Mouse (Mus musculus) ES-E14 (cell line): ENCODE data around the gene Enpp1. TPM values are rescaled to one million over a fixed set of nuclear protein-coding genes. Genes with fewer than 3 reads are reported as not detected.

Experiments used
- DNase-seq: peaks from one replicate; pipeline ENCODE4 v3.0.0-alpha.2; 2013; ENCODE audit warnings: low read depth, low spot score
- H3K27ac ChIP-seq: 2 replicates; pipeline ENCODE4 v1.5.1; 2012; ENCODE audit warnings: low read depth, mild to moderate bottlenecking, low read length, moderate library complexity, mixed read lengths; ENCODE audit not compliant: poor library complexity, insufficient read depth, severe bottlenecking
- H3K36me3 ChIP-seq: 2 replicates; pipeline ENCODE4 v1.6.1; 2012; ENCODE audit warnings: mild to moderate bottlenecking, low read length, moderate library complexity, mixed read lengths; ENCODE audit not compliant: control insufficient read depth, poor library complexity, insufficient read depth, severe bottlenecking
- H3K4me1 ChIP-seq, 2 experiments: fragments of 150-350 bp in 1 of 2; sonication (generic) in 1 of 2; 2 replicates each; pipeline ENCODE4 v1.6.1; 2012; ENCODE audit warnings: low read length in 2 of 2, mild to moderate bottlenecking in 1 of 2, mixed read lengths in 1 of 2; ENCODE audit not compliant: control insufficient read depth in 2 of 2, insufficient read depth in 2 of 2, poor library complexity in 1 of 2
- H3K4me3 ChIP-seq, 2 experiments: fragments of 150-350 bp in 1 of 2; sonication (generic) in 1 of 2; 2 replicates each; pipeline ENCODE4 v1.5.1; 2012; ENCODE audit warnings: low read length in 2 of 2, low read depth in 1 of 2, mild to moderate bottlenecking in 1 of 2, mixed read lengths in 1 of 2; ENCODE audit not compliant: insufficient read depth in 1 of 2, poor library complexity in 1 of 2, severe bottlenecking in 1 of 2
- H3K9ac ChIP-seq: 2 replicates; pipeline ENCODE4 v1.6.1; 2012; ENCODE audit warnings: low read depth, mild to moderate bottlenecking, low read length, mixed read lengths; ENCODE audit not compliant: poor library complexity, insufficient read depth, severe bottlenecking
- H3K9me3 ChIP-seq: fragments of 150-350 bp; sonication (generic); 2 replicates; pipeline ENCODE4 v1.6.1; 2012; ENCODE audit warnings: low read depth, mild to moderate bottlenecking, low read length; ENCODE audit not compliant: control insufficient read depth, insufficient read depth
- CHD2 ChIP-seq: IDR thresholded peaks from 2 replicates; pipeline ENCODE4 v1.6.1; 2014; ENCODE audit warnings: mild to moderate bottlenecking, low read depth, low read length, inconsistent platforms
- HCFC1 ChIP-seq: IDR thresholded peaks from 2 replicates; pipeline ENCODE4 v1.6.1; 2012; ENCODE audit warnings: low read length, inconsistent platforms, borderline replicate concordance; ENCODE audit not compliant: insufficient read depth
- MAFK ChIP-seq: IDR thresholded peaks from 2 replicates; pipeline ENCODE4 v1.6.1; 2014; ENCODE audit warnings: mild to moderate bottlenecking, low read depth, low read length, inconsistent platforms; ENCODE audit not compliant: insufficient read depth
- ZC3H11A ChIP-seq: IDR thresholded peaks from 2 replicates; pipeline ENCODE4 v1.6.1; 2012; ENCODE audit warnings: low read depth, mild to moderate bottlenecking, inconsistent platforms, low read length, borderline replicate concordance
- ZNF384 ChIP-seq: IDR thresholded peaks from 2 replicates; pipeline ENCODE4 v1.6.1; 2012; ENCODE audit warnings: low read depth, low read length, inconsistent platforms
- in situ Hi-C, 2 experiments: fragments of 600-800 bp; cut with MboI; formaldehyde crosslinking; loops; one replicate each; pipeline ENCODE4 v1.15.1; 2025; ENCODE audit warnings: low sequenced_read_pairs in 2 of 2, inconsistent platforms in 1 of 2; ENCODE audit not compliant: unreplicated experiment in 2 of 2
- total RNA-seq: library from RNA; depleted of rRNA; stranded (reverse); fragments of 300-350 nt; gene quantifications from 2 replicates; pipeline ENCODE4 v1.2.3, GENCODE M21; 2012

Gene Enpp1
- total RNA-seq, 1 experiment: 0.62 TPM

DNA sequence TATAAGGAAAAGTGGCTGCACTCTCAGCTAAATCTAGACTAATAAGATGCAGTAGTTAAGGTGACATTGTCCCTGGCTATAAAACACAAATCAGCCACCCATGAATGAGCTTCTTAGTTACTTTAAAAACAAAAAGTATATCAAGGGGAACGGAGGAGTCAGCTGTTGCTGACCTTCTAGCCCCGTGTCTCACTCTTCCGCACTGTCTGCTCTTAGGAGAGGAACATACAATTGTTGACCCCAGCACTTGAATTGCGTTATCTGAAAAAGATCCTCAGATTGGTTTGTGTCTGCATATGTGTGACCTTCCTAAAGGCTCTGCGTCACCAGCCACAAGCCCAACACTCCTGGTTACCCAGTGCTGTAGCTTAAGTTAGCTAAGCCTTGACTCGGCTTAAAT, 41.4 kb downstream of the Enpp1 start:
- H3K4me1 ChIP-seq: no peaks in the 10 kb centered on the region
- no peaks in the 10 kb centered on the region for H3K36me3 ChIP-seq
- H3K9ac ChIP-seq: no peak overlapping the region
- H3K27ac ChIP-seq: no peak overlapping the region
- in situ Hi-C loops: no loop called here
- no peak overlapping the region for H3K4me3 ChIP-seq
- TF ChIP-seq ZNF384: no peak
- no peak for TF ChIP-seq HCFC1
- TF ChIP-seq ZC3H11A: no peak
- TF ChIP-seq CHD2: no peak
- TF ChIP-seq MAFK: no peak
- H3K9me3 ChIP-seq: no peaks in the 10 kb centered on the region
- DNase-seq: no peak

DNA sequence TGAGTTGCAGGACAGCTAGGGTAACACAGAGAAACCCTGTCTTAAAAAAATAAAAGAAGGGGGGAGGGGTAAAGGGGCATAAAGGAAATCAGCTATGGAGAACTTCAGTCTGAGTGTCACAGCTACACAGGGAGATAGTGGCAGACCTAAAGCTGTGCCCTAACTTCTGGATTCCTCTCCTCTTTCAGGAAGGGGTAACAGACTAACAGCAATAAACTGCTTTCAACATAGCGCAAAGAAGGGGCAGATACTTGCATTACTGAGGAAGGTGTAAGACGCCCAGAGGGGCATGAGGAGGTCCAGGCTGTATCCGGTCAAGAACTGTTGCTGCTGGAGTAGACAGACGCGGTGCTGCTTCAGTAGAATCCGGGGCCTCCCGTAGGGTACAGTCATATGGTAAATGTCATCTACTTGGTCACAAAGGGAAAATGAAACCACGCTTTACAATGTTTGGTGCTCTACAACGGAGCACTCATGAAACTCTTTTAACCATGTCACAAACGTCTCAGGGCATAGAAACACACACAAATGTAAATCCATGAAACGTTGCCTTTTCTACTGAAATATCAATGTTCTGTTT, 60.9 kb downstream of the Enpp1 start:
- in situ Hi-C loops: no loop called here
- no peaks in the 10 kb centered on the region for H3K4me1 ChIP-seq
- DNase-seq: no peak

DNA sequence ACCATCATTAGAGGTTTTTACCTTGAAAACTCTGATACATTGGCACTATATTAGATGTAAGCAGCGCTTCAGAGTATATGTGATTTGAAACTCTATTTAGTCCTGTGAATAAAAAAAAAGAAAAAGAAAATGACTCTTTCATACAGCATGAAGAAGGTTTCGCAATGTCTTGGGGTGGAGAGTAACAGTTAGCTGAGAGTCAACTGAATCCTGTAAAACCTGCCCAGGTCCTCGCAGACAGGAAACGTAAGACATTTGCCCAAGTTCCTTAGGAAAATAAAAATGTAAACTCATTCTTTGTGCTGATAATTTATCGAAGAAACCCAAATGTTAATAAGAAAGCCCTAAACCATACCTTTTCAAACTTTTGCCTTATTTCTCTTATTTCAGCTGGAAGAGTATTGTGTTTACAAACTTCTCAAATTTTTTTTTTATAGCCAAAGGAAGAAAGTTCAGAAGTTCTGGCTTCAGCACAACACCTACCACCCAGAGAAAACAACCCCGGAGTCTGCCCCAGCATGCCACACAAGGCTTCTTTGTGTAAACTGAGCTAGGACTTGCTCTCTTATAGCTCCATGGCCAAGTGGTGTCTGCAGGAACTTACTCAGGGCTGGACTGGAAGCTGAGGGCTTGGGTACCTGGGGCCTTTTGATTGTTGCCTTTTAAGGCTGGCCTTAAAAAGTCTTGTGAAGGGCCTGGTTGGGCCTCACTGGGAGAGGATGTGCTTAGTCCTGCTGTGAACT, 63.8 kb downstream of the Enpp1 start:
- no peak for DNase-seq
- Histone ChIP-seq H3K27ac (no peak overlapping the region), H3K9me3 (no peaks in the 10 kb centered on the region), H3K4me1 (no peaks in the 10 kb centered on the region), H3K36me3 (no peaks in the 10 kb centered on the region), H3K4me3 (no peak overlapping the region), H3K9ac (no peak overlapping the region)
- no peak for TF ChIP-seq ZNF384
- TF ChIP-seq CHD2: no peak
- no peak for TF ChIP-seq HCFC1
- TF ChIP-seq MAFK: no peak
- TF ChIP-seq ZC3H11A: no peak
- in situ Hi-C loops: no loop called here

More for the DNA sequence above, 60.9 kb downstream of the Enpp1 start:
- H3K9me3 ChIP-seq: no peaks in the 10 kb centered on the region
- no peak overlapping the region for H3K9ac ChIP-seq
- TF ChIP-seq HCFC1 (no peak), ZC3H11A (no peak), MAFK (no peak), ZNF384 (no peak), CHD2 (no peak)
- no peak overlapping the region for H3K4me3 ChIP-seq
- H3K36me3 ChIP-seq: no peaks in the 10 kb centered on the region
- H3K27ac ChIP-seq: no peak overlapping the region

DNA sequence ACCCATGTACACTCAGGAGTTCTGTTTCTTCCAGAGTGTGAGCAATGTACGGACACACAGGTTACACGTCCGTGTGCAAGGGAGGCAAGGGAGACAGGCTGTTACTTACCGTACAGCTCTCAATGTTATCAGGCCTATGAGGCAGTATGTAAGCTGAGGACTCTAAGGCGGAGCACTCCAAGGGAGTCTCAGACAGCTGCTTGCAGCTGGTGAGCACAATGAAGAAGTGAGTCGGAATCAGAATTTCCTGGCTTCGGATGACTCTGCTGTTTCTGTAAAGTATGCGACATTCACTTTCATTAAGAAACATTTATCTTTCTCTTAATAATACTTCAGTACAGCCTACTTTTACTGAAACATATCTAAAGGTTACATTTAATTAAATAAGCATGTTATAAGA, 66.8 kb downstream of the Enpp1 start:
- no peak for DNase-seq
- TF ChIP-seq MAFK (no peak), CHD2 (no peak), HCFC1 (no peak), ZNF384 (no peak), ZC3H11A (no peak)
- H3K9me3 ChIP-seq: no peaks in the 10 kb centered on the region
- H3K27ac ChIP-seq: no peak overlapping the region
- in situ Hi-C loops: no loop called here
- H3K9ac ChIP-seq: no peak overlapping the region
- no peak overlapping the region for H3K4me3 ChIP-seq
- no peaks in the 10 kb centered on the region for H3K4me1 ChIP-seq
- H3K36me3 ChIP-seq: no peaks in the 10 kb centered on the region
